Mouse (Mus musculus) layer of hippocampus, adult 9-11 months (tissue): ENCODE data around the gene Gm28372.

Experiments
- DNase-seq: peaks from one replicate; pipeline ENCODE4 v3.0.0; 2022

The Gm28372 gene

DNA sequence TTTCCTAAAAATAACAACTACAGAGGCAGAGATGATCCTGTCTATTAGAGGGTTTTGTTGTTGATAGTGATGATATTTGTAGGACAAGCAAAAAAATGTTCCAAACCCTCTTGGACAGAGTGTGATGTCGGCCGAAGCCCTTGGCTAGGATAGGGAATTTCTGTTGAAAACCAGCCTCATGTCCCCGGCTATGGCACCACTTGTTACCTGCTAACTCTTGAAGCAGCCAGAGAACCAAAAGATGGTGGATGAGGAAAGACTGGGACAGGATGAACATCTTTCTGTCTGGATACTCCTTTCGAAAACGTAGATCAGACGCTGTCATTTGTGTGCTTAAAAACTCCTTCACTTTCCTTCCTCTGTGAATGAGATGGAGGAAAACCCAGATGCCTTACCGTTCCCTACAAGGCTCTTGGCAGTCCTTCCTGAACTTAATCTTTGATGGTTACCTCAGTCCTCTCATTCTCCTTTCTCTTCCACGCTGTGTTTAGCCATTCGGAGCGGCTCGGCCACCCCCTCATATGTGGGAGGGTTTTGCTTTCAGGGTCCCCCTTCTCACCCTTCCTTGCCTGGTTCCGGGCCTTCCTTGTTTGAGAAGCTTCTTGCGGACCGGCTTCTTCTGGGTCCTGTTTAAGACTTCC is 46.2 kb downstream of the Gm28372 start:
- DNase-seq: no peak

DNA sequence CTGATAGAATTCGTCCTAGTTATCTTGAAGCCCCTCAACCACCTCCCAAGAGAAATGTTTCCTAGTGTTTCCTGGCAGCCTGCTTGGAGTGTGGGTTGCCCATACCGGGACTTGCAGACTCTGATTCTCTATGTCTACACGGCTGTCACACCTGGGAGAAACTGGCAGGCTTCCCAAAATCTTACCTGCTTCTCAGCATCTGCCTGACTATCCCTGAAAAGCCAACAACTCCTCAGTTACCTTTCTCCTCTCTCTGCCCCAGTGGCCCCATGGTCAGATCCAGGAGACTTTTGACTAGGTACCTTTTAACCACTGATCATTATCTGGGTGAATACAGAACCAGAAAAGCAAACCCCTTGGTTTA is 46.7 kb downstream of the Gm28372 start:
- no peak for DNase-seq

DNA sequence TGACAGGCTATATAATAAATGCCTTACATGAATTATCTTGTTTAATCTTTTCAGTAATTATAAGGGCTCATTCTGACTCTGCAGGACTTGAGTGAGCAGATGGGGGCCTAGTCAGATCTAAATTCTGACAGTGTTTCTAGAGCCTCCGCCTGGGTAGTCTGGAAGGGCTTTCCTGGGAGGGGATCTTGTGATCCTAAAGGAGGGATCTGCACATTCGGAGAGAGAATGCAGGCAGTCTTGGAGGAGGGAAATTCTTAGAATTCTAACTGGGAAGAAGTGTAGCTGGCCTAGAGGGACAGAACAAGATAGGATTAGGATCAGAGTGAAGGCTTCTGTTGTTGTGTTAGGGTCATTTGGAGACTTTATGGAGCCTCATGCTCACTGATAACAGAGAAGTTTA is 47.2 kb downstream of the Gm28372 start:
- no peak for DNase-seq

DNA sequence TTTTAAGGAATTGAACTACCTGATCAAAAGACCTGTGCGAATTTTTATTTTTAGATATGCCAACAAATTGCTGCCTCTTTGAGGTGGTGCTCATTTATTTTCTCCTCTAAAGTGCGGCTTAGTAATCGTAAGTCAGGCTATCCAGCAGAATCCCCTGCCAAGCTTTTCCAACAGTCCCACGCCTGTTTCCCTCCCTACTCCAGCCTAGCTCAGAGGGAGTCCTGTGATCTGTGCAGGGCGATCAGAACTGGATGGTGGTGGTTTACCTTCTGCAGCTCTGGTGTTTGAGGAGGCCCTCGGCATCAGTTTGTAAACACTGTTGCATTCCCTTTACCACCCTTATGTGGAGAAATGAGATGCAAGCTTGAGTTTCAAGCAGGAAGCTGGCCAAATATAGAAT is 48.4 kb downstream of the Gm28372 start:
- DNase-seq: no peak

DNA sequence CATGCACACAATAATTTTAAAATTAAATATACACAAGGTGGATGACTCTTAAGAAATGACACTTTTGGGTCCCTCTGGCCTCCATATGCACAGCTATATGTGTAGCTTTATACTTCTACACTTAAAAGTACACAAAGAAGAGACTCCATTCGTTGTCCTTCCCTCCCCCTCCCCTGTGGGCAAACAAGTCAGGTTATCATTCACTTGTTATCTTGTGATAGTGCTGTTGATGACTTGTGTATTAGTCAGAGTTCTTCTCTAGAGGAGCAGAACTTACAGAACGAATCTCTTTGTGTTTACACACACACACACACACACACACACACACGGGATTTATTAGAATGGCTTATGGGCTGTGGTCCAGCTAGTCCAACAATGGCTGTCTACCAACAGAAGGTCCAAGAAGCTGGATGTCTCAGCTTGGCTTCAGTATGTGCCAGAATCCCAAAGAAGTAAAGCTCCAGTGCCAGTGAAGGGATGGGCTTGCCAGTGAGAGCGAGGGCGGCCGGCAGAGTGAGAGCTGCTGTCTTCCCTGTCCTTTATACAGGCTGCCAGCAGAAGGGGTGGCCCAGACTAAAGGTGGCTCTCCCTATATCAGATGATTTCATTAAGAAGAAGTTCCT is 49.8 kb downstream of the Gm28372 start:
- peak; percentile 52 for DNase-seq
